Mouse (Mus musculus): Measurements from ENCODE around the gene Mesp2.

DNA sequence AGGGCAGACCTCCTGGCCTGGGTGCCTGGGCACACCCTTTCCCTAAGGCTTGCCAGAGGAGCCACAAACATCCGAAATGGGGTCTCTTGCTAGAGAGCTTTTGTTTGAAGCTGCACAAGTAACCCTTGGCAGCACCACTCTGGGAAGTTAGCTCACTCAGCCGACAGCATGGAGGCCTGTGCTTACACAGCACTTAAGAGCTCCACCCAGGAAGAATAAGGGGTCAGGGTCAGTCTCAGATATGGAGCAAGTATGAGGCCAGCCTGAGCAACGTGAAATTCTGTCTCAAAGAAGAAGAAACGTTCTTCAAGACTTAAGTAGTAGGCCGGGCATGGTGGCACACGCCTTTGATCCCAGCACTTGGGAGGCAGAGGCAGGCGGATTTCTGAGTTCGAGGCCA is 48.4 kb upstream of the Mesp2 start:
- TF ChIP-seq NANOG (IDR thresholded peaks at IDR 0.05; ENCODE audit: borderline replicate concordance, low read length) = no peak
- no peak for TF ChIP-seq CTCF (conservative IDR thresholded peaks at IDR 0.05; ENCODE audit: low read length)

Measured in E14TG2a.4 (cell line).